Mouse (Mus musculus) liver, adult 10 weeks (tissue): ENCODE measurements around the gene Zdhhc3. TPM values are rescaled to one million over a fixed set of nuclear protein-coding genes. Genes with fewer than 3 reads are reported as not detected.

Source experiments
- polyA plus RNA-seq: library from polyadenylated mRNA; stranded (reverse); fragments of 350-450 nt; fragmentation: Illumina TruSeq; extraction: RNeasy Lipid Tissue Mini Kit (QIAGEN cat#74804); gene quantifications from one replicate; pipeline ENCODE4 v1.2.3, GENCODE M21; 2014; ENCODE audit warnings: low read depth, low replicate concordance

Gene Zdhhc3
- 12.8 TPM for polyA plus RNA-seq

DNA sequence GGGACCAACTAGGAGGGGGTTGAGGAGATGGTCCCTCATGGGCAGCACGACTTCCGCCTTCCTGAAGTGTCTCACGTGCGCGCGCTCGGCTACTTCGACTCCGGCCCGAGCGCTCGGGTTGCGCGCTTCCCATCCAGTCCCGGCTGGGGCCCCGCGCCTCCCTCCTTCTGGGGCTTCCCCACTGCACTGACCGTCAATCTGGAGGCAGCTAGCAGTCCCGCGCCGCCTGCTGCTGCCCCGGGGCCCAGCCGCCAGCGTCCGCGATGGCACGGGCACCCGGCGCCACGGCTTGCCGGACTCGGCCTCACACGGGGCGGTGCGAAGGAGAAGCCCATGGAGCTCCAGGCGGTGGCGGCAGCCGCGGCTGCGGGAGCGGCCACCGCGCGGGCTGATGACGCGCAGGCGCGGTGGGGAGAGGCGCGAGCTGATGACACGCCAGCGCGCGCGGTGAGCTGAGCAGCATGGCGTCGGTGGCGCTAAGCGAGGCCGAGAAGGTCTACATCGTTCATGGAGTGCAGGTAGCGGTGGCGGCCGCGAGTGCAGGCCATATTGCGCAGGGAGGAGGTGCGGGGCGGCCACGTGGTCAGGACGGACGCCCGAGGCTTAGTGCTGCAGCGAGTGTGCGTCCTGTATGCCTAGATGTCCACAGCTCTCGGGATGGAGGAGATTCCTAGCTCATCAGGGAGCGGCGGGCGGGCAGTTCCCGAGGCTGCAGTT, at the start of gene Zdhhc3, which contains the start of gene Exosc7:
Gene Zdhhc3 (minus strand): TSS at position 401 of the 717 bp plus-strand sequence.
Gene Exosc7 (plus strand): TSS at position 411 of the 717 bp plus-strand sequence.

GRCm38 (mm10) chr9:123150241-123151020, 37.4 kb upstream of the Zdhhc3 start, which contains the start of gene Clec3b:
TSS of gene Clec3b (plus strand) at chr9:123150946.

GRCm38 (mm10) chr9:123034426-123034825, 78.6 kb downstream of the Zdhhc3 start, which contains the start of gene Tgm4:
TSS of gene Tgm4 (plus strand) at chr9:123034726.

DNA sequence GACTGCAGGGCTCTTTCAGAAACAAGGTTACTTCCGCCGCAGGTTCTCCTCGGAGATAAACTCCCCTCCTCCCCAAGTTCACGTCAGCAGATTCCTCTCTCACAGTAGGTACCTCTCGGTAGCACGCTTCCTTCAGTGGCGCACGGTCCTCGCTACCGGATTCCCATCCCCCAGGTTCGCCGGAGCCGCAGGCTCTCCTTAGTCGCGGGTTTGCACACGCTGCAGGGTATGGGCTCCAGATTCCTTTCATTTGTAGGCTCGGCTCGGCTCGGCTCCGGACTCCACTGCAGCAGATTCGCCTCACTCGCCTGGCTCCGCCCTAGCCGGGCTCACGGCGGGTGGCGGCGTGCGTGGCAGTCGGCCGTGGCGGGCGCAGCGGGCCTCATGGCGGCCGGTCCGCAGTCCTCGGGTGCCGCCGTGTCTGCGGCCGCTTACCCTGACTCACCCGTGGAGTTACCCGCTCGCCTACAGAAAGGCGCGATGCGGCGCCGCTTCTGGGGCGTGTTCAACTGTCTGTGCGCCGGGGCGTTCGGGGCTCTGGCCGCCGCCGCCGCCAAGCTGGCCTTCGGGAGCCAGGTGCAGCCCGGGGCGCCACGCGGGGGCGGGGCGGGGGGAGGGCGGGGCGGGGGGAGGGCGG, 91.9 kb downstream of the Zdhhc3 start, which contains the start of gene Tmem42:
Gene Tmem42 (plus strand): TSS at position 332 of the 637 bp plus-strand sequence.

Other genes with a start within 250 kb of the Zdhhc3 start
- gene Zfp445, start 247.2 kb downstream of the Zdhhc3 start, polyA plus RNA-seq, result 56.2 TPM
- 19.9 TPM for gene Zkscan7, start 227.5 kb downstream of the Zdhhc3 start, polyA plus RNA-seq
- 1.1 TPM for gene Zfp105, start 190.1 kb downstream of the Zdhhc3 start, polyA plus RNA-seq
- gene 1110059G10Rik, start 162.2 kb downstream of the Zdhhc3 start, polyA plus RNA-seq, result 36.3 TPM
- 0.40 TPM for gene Kif15, start 162.2 kb downstream of the Zdhhc3 start, polyA plus RNA-seq
- gene Tmem42, start 91.9 kb downstream of the Zdhhc3 start, polyA plus RNA-seq, result 7.2 TPM
- not detected for gene Tgm4, start 78.5 kb downstream of the Zdhhc3 start, polyA plus RNA-seq
- 14.1 TPM for gene Exosc7, start within 50 bp of the Zdhhc3 start, polyA plus RNA-seq
- gene Clec3b, start 37.7 kb upstream of the Zdhhc3 start, polyA plus RNA-seq, result not detected
- 5.0 TPM for gene Cdcp1, start 102.8 kb upstream of the Zdhhc3 start, polyA plus RNA-seq
- 0.29 TPM for gene Tmem158, start 147.6 kb upstream of the Zdhhc3 start, polyA plus RNA-seq